ENCODE assay signal across 13 mouse cellular contexts in the genomic region with DNA sequence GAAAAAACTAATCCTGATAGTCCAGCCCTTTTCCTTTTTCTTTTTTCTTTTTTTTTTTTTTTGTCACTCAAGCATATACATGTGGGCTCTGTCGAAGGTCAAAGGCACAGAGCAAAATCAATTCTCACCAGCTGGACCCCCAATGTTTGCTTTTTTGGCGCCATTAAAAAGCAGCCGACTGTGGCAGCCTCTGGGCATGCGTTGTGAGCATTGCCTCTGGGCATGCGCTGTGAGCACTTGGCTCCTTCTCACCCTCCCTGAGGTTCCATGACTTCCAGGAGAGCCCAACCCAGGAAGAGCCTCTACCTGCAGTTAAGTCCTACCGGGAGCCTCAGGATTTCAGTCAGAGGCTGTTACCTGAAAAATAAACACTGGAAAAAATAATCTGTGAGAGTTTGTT.
"Had no signal": no experiment of that assay in that cellular context is flagged by ENCODE, and none has a peak within 500 bp of the region (broad histone marks: within the 10 kb centered on the region; RNA-seq: fewer than 3 reads in every experiment).

No protein-coding gene starts in this region.

- H3K36me3 ChIP-seq: limb, embryonic 12.5 days; liver, embryonic 13.5 days; stomach, embryonic 15.5 days had no signal

- H3K9ac ChIP-seq: limb, embryonic 12.5 days; liver, embryonic 13.5 days; stomach, embryonic 15.5 days had no signal

- H3K4me2 ChIP-seq: limb, embryonic 12.5 days; liver, embryonic 13.5 days; stomach, embryonic 15.5 days had no signal

- H3K27ac ChIP-seq: limb, embryonic 12.5 days; stomach, embryonic 15.5 days had no signal

- ATAC-seq: lung, postnatal 0 days; midbrain, embryonic 16.5 days had no signal

- H3K27me3 ChIP-seq: limb, embryonic 12.5 days; liver, embryonic 13.5 days; stomach, embryonic 15.5 days had no signal

- DNase-seq: kidney, postnatal 14 days; layer of hippocampus, adult 9-11 months; layer of hippocampus, postnatal 36 days; liver, embryonic 13.5 days; lung, adult 2 months; lung, postnatal 36 days; right cerebral cortex, postnatal 14 days; thymus, adult 18-20 months; thymus, postnatal 14 days had no signal

- H3K4me3 ChIP-seq: limb, embryonic 12.5 days; liver, embryonic 13.5 days; stomach, embryonic 15.5 days had no signal

- H3K9me3 ChIP-seq: limb, embryonic 12.5 days; liver, embryonic 13.5 days; stomach, embryonic 15.5 days had no signal
